Mouse (Mus musculus) adrenal gland, adult 18-20 months (tissue): Measurements from ENCODE around the gene Sync. TPM values are rescaled to one million over a fixed set of nuclear protein-coding genes. Genes with fewer than 3 reads are reported as not detected.

Experiments
- DNase-seq, 2 experiments: peaks; one replicate each; pipeline ENCODE4 v3.0.0; 2021 to 2022; ENCODE audit warnings: low spot score in 2 of 2
- total RNA-seq, 2 experiments: library from RNA; stranded (reverse); gene quantifications; 1 replicate in 1 of 2; 2 replicates in 1 of 2; pipeline ENCODE4 v1.2.3; 2021

Gene Sync
- total RNA-seq, 2 experiments from 2014 or later: 0.76 to 1.5 TPM

GRCm38 (mm10) chr4:129260678-129261077, 26.7 kb upstream of the Sync start:
- no peak for DNase-seq

- no peak for DNase-seq
These were observed 26.2 kb upstream of the Sync start, which contains the start of gene C77080 for GRCm38 (mm10) chr4:129261196-129261595. Gene C77080 (minus strand): TSS chr4:129261404.

GRCm38 (mm10) chr4:129263225-129264021, 24.0 kb upstream of the Sync start:
- no peak for DNase-seq

DNA sequence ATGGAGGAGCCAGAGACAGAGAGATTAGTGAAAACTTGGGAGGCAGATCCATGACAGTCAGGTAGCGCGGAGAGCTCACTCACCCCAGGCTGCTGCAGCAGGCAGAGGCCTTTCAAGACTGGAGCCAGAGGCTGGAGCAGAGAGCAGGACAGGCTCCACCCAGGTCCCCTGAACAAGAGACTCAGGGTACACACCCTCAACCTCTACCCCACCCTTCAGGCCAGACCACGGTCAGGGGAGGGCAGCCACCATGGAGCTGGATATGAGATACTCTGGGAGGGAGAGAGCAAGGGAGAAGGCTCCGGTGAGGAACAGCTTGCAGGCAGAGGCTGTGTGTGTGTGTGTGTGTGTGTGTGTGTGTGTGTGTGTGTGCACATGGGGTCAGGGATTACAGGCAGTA, 21.2 kb upstream of the Sync start:
- DNase-seq: no peak

DNA sequence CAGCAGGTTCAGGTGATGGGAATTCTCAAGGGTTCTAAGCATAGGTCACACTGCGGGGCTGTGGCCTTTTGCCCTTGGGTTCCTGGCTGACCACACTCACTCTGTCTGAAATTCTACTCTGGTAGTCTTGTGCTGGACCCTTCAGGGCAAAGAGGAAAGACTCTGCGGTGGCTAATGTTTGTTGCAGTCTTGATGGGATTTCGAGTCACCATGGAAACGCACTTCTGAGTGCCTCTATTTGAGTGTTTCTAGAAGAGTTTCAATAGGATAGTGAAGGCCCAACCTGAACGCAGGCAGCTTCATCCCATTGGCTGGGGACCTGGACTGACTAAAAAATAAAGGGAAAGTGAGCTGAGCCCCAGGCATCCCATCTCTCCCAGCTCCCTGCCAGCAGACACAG, 20.6 kb upstream of the Sync start:
- no peak for DNase-seq

DNA sequence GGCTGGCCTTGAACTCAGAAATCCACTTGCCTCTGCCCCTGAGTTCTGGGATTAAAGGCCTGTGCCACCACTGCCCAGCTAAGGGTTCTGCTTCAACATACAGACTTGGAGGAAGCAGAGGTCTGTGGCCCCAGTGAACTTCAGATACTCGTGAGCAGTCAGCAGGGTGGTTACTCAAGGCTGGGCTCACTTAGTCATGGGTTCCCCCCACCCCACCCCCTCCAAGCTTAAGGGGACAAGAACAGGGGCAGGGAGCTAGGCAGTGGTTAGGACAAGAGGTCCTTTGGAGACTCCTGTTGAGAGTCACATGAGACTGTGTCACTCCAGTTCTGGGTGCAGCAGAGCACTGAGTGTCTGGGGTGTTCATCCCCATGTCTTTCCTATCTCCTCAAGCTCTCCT, 18.7 kb upstream of the Sync start:
- no peak for DNase-seq

DNA sequence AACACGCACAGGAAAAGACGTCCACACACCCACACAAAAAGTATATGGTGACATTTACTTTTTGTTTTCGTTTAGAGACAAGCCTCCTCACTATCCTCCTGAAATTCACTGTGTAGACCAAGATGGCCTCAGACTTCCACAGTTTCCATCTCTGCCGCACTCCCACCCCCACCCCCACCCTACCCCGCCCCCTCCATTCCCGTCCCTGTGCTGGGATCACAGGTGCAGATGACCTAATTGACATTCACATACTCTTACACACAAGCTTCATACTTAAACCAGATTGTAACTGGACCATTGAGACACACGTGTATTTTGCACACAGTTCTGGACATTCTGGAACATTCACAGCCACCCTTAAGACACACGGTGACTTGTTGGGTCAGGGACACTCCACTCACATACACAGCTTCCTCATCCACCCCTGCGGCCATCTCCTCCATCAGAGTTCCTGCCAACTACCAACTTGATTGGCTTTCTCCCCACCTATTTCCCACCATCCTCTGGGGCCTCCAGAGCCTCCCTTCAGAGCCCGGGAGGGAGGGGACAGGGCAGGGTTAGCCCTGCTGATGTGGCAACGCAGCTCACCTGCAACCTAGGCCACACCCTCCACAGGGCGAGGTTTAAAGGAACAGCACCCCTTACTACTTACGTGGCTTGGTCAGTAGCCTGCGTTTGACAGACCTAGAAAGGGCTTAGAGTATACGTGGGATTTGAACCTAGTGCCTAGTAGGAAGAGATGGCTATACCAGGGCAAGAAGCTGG, 15.2 kb upstream of the Sync start:
- DNase-seq: no peak

DNA sequence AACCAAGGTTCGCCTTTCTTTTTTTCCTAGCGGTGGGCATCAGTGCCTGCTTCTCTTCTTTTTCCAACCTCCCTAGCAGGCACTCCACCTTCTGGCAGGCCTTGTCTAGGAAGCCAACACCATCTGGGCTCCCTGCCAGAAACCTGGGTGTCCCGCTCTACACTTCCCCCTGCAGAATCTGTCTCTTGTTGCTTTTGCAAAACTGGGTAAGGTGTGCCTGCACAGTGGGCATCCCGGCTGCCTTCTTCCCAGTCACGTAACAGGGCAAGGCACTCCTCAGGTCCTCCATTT, 14.7 kb upstream of the Sync start:
- DNase-seq: peak in 1 of 2 experiments; percentile 53

DNA sequence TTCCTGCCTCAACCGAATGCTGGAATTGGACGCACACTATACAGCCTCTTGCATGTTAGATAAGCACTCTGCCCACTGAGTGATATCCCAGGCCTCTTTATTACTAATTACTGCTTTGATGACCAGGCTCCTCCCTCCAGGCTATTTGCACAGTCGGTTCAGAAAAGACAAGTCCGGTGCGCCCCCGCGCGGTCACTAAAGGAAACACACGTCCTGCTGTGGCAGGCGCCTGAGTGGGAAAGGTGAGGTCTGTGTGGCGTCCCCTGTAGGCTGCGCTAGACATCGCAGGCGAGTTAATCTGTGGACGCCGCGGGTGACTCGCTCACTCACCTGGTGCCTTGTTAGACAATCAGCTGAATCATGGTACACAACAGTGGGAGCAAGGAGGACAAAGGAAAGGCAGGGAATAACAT, 11.0 kb upstream of the Sync start:
- DNase-seq: peak; percentile 97 to 98

DNA sequence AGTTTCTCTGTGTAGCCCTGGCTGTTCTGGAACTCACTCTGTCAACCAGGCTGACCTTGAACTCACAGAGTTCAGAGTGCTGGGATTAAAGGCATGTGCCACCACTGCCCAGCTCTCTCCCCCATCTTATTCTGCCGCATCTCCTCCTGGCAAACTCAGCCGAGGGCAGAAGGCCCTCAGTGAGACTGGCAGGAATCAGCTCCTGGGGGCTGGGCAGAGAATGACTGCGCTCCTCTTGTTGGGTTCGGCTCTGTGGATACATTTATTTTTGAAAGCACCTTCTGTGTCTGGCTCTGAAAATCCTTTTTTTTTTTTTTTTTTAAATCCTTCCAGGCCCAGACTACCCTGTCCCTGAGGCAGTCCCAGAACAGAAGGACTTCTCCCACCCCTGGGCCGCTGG, 4.6 kb upstream of the Sync start:
- no peak for DNase-seq

DNA sequence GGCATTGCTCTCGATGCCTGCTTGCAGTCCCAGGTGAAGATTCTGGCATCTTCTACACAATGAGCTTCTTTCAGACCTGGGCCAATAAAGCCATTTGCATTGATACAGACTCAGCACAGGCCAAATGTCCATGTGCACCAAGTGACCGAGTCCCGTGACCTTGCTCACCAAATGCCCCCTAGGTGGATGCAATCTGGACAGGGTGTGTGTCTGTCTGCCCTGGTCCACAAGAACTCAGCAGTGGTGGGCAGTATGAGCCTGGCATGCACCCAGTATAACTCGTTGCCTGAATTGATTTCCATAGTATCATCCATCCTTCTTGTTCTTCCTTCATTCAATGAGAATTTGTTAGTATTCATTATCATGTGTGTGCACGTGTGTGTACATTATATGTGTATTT, 4.2 kb upstream of the Sync start:
- no peak for DNase-seq

- DNase-seq: no peak
These were observed 2.7 kb upstream of the Sync start for GRCm38 (mm10) chr4:129284685-129285084.

DNA sequence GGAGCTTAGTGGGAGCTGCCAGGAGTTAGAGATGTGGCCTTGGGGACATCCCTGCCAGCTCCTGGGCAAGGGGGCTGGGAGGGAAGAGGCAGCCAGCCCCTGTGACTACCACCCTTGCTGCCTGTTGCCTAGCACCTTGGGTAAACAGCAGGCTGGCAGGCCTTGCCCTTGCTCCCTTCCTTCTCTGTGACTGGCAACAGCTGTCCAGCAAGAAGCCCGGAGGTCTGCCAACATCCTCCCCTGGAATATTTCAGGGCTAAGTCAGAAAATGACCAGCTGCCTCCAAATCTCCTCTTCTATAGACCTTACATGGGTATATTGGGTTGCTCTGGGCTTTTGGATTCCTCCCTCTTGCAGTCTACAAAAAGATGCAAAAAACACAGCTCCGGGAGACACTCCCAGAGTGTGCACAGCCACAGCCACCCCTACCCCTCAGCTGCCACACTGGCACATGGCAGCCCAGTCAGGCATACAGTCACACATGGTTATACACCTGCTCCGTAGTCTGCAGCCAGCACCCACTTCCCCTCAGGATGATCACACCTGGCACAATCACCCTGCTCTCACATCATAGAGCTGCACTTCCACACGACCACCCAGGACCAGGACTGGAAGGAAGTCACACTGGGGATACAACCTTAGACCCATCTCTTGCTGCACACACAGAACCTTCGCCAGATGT, 1.3 kb upstream of the Sync start:
- DNase-seq: no peak

DNA sequence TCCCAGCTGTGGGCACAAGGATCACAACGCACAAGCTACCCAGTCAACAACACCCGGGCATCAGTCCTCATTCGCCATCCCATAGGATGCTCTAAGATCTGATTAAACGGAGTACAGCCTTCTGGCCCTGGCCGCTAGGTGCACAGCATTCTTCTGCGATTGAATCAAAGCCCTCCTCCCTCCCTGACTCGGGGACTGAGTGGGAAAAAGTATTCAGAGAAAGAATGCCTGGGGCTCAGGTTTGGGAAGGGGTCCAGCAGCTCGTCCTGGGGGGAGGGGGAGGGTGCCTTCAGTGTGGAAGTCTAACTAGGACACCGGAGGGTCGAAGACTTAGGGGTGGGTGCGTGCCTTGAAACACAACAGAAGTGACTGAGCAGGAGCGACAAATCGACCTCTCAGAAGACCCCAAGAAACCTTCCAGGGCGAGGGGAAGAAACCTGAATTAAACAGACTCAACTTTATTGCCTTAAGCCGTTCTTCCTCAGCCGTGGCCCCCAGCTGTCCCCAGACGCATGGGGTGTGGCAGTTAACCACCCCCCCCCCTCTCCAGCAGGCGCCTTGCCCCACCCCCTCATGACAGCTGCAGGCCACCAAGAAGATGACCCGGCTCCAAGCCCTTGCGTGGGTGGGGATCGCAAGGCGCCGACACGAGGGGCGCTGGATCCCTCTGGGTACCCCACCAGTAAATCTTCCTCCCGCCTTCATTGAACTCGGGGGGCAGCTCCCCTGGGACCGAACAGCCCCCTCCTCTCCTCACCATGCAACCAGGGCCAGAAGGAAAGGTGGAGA, 540 bp upstream of the Sync start:
- DNase-seq: no peak

- DNase-seq: no peak
These were observed 650 bp downstream of the Sync start for GRCm38 (mm10) chr4:129288067-129288466.

- no peak for DNase-seq
These were observed 2.3 kb downstream of the Sync start for GRCm38 (mm10) chr4:129289671-129290070.

DNA sequence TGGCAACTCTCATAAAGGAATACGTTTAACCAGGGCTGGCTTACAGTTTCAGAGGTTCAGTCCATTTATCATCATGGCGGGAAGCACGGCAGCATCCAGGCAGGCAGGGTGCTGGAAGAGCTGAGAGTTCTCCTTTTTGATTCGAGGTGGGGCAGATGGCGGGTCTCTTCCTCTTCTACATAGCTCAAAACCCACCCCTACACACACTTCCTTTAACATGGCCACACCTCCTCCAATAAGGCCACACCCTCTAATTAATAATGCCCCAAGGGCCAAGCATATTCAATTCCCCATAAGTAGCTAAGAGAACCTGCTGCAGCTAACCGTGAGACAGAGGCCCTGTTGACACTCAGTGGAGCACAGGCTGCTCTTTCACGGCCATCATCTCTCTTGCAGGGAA, 5.4 kb downstream of the Sync start:
- no peak for DNase-seq

GRCm38 (mm10) chr4:129293702-129294101, 6.3 kb downstream of the Sync start:
- no peak for DNase-seq

GRCm38 (mm10) chr4:129295188-129295587, 7.8 kb downstream of the Sync start:
- no peak for DNase-seq

DNA sequence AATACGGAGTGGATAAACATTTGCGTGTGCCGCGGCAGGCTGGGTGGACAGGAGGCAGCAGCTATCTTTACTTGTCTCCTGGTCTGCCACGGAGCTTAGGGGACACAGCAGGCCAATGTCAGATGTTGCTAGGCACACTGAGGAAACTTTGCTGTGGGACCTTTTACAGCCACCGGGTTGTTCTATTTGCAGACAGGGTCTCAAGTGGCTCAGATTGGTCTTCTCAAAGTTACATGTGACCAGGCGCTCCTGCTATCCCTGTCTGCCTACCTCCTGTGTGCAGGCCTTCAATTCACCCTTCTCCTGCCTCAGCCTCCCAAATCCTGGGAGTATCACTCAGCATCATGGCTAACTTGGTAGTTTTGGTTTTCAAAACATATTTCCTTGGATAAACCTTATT, 8.6 kb downstream of the Sync start:
- DNase-seq: no peak

- DNase-seq: no peak
These were observed 10.3 kb downstream of the Sync start for GRCm38 (mm10) chr4:129297724-129298123.
